Mouse (Mus musculus): ENCODE data around the gene Vwde.

Gene Vwde

DNA sequence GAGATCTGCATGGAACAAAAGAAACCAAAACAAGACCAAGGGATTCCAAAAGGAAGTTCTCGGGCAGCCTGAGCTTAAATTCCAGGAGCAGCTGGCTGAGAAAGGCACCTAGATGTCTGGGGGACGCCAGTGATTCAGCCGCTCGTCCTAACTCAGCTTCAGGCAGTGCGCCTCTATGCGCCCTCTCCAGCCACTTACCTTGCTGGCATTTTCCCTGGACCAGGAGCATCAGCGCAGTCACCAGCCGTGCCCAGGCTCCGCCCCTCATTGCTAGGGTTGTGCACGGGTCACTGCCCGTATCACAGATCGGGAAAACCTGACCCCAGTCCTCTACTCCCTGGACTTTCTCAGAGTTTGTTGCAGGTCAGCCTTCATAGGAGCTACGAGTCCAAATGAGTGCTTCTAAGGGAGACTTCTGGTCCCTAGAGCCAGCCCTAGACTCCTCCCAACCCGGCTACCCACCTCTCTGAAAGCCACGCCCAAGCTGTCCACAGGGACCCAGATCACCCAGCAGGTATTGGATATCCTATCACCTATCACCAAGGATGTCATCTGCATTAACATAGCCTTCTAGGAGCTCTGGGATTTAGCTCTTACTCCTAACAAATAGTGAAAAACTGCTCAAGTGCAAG, at the start of gene Vwde:
Gene Vwde, minus strand, starts transcription at position 370 of the 632 bp plus-strand sequence.
- peak in 1 of 2 experiments; percentile 5 for DNase-seq

DNA sequence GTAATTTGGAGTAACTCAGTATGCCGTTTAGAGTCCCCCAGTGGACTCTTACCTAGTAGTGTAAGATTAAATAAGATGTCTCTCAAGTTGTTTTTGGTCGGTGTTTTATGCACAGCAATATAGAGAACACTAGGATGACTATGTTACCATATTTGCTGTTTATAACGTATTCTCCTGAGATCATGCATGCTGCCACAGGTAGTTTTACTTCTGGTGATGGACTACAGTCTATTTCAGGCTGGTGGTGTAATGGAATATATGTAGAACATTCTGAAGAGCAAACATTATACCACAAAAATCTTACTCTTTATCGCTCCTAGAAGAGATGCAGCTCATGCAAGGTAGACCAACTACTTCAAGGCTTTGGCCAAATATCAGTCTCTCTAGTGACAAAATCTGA, 30.6 kb upstream of the Vwde start:
- no peak for DNase-seq

DNA sequence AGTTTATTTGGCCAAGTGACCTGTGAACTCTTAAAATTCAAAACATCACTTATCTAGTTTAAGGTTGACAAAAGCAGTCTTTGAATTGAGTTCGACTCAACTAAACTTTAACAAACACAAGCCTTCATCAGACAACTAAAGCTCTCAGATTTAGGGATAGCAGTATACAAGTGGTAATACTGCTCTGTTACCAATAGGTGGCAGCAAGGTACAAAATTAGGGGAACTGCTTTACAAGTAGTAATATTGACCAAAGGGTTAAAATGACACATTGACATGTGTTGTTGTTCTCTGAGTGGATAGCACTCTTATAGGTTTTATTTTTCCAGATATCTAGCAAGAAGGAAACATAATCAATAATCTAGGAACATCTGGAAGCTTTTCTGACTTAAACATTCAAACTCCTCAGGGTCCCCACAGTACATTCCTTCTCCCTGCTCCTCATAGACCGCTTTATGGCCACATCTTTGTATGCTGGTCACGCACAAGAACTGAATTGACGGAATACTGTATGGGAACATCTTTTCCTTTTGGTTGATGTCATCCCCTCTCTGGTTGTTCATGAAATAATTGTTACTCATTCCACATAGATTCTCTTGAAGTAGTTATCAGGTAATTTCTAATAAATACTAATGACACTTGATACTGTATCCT, 23.7 kb upstream of the Vwde start:
- no peak for DNase-seq

DNA sequence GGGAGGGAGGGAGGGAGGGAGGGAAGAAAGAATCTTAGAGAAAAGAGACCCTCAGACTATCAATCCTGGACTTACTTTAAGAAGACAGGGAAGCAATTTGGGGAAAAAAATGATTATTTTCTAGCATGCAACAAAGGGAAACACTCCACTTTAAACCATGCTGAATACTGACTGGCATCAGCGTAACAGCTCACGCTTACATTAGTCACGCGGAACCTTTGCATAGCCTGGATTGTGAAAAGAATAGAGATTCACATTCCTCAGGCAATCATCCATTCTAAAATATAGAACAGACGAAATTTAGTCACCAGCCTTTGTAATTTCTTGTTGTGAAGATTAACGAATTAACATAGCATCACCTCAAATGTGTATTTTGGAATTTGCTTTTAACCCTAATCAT, 18.6 kb downstream of the Vwde start:
- DNase-seq, result no peak

DNA sequence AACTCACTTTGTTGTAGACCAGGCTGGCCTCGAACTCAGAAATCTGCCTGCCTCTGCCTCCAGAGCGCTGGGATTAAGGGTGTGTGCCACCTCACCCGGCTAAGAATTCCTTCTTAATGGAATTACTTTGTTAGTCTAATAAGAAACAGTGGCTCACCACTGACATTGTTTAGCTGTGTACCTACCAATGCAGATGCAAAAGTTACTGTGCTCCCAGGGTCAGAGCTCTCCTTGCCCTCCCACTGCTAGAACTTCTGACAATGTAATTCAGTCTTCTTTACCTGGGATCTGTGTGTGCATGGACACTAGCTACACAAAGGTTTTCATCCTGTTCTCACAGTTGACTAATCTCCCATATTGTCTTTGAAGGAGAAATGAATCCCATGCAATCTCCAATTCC, 27.3 kb downstream of the Vwde start:
- DNase-seq, result no peak

DNA sequence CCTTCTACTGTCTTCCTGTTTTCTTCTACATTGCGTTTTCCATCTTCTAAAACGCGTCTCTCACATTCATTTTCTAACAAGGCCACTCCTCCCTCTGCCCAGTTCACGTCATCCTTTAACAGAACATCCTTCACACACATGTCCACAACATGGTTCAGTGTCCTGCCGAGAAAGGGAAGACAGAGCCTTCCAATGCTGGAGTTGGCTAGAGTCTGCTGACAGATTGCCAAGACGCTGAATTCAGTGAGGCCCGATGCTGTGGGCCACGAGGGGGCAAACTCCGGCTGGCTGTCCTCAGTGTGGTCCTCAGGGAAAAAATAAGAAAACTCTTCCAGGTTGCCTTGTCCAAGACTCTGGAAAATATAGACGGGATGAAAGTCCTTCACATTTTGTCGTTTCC, 37.9 kb downstream of the Vwde start:
- no peak for DNase-seq

DNA sequence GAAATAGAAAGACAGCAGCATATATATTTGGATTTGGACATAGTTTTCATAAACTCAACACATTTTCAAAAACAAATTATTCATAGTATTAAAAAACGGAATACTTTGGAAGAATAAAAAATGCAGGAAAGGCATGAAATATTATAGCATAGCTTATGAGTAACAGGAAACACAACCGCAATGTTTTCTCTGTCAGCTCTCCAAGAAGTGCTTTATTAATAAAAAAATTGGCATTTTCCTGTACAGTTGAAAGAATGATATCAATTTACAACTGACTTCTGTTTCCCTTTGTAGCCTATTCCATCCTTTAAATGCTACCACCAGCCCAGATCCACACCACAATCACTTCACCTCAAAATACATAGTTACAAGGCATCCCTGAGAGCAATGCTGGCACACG, 44.7 kb downstream of the Vwde start:
- DNase-seq, result no peak

DNA sequence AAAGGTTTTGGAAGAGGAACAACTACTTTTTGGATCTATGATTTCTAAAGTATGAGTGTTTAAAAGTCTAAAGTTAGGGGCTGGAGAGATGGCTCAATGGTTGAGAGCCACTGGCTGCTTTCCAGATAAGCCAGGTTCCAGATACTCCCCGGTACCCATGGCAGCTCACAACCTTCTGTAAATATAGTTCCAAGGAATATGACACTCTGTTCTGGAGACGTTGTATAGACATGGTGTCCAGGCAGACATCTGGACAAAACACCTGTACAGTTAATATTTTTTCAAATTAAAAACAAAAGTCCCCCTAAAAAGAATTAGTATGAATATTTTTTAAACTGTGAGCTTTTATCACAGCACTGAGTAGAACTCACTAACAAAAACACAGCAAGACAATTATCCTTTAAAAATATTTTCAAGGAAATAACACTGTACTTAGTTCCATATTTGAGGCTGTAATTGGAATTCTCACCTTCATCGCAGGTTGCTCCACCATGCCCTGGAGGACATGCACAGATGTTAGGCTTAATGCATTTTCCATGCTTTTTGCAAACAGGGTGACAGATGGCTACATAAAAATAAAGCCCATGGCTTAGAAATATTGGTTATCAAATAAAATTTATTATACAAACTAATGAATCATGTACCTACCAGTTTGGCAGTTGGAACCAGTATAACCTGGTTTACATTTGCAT, 55.2 kb downstream of the Vwde start:
- DNase-seq, result no peak

DNA sequence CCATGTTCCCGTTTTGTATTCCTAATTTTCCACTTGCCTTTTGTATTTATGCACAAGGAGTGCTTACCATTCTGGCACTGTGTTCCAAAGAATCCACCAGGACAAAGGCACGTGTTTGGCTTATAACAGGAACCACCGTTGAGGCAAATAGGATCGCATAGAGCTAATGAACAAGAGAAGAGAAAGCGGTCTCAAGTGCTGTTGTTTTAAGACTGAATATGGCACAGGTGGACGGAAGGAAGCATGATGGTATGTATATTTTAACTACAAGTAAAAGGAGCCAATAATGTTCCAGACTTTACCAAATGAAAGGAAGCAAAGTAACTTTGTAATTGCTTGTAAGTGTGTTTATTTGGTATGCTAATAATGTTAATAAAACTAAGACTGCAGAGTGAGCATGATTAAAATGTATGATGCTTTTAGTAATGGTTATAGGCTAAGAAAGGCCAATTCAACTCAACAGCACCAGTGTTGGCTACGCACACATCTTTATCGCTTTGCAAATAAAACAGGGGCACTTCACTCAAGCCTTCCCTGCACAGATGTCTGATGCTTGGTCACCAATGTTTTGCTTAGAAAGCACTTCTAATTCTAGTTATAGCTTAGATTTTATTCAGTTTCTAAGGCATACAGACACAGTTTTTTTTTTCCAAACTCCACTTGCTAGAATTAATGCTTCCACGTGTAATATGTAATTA, 58.4 kb downstream of the Vwde start:
- no peak for DNase-seq

DNA sequence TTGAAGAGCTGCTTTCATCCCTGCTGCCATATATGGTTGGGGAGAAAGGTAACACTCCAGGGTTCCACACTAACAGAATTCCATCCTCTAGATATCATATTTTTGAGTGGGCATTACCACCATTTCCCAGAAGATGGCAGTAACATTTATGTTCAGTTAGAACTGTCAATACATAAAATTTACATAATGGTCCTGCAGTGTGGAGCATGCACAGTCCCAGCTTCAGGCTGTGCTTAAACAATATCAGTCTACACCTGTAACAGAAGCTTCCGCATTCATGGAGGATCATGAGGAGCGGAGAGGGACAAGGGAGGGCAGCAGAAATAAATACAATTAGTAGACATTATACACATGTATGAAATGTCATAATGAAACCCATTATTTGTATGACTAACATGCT, 65.3 kb downstream of the Vwde start:
- no peak for DNase-seq

DNA sequence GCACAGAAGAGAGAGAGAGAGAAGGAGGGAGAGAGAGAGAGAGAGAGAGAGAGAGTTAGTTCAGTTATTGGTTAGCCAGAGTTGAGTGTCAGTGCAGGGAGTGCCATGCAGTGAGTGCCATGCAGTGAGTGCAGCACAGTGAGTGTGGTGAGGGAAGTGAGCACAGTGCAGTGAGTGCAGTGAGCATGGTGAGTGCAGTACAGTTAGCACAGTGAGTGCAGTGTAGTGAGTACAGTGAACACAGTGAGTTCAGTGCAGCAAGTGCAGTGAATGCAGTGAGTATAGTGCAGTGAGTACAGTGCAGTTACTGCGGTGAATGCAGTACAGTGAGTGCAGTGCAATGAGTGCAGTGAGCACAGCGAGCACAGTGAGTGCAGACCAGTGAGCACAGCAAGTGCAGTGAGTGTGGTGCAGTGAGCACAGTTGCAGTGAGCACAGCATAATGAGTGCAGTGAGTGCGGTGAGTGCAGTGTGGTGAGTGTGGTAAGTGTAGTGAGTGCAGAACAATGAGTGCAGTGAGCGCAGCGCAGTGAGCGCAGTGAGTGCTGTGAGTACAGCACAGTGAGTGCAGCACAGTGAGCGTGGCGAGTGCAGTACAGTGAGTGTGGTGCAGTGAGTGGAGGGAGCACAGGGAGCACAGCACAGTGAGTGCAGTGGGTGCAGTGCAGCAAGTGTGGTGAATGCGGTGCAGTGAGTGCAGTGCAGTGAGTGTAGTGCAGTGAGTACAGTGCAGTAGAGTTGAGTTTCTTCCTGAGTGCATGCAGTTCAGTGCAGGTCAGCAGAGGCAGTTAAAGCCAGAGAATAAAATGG, 70.7 kb downstream of the Vwde start:
- no peak for DNase-seq

DNA sequence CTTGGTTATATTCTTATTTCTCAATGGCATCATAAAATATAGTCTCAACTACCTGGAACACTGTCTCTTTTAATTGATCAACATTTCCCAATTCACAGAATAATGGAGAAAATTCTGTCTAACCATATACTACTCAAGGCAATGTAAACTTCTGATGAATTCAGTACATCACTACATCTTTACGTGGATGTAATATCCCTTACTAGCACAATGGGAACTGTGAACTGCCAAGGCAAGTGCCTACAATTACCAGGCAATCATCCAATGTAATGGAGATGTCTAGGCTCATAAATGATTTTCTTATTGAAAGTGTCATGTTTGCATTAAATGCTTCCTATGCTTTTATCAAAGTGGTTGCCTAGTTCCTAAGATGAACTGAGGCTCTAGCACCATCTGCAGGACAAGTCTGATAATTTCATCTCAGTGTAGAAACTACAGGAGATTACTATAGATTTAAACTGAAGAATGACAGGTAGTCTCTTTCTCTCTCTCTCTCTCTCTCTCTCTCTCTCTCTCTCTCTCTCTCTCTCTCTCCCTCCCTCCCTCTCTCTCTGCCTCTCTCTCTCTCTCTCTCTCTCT, 72.6 kb downstream of the Vwde start:
- peak; percentile 11 to 42 for DNase-seq

DNA sequence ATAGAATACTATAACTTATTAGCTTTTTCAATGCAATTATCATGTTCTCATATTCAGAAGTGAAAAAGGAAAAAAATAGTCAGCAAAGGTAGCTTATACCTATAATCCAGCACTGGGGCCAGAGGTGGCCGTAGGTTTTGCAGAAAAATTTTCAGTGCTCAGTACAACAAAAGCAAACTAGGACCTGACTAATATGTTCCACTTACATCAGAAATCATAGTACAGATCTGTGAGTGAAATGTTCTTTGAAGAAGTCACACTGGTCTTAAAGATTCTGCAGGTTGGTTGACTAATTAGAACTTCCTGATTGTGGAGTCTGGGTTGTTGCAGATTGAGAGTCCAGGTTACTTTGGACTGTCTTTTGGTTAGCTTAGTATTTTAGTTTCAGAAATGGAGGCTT, 87.5 kb downstream of the Vwde start:
- DNase-seq, result no peak

DNA sequence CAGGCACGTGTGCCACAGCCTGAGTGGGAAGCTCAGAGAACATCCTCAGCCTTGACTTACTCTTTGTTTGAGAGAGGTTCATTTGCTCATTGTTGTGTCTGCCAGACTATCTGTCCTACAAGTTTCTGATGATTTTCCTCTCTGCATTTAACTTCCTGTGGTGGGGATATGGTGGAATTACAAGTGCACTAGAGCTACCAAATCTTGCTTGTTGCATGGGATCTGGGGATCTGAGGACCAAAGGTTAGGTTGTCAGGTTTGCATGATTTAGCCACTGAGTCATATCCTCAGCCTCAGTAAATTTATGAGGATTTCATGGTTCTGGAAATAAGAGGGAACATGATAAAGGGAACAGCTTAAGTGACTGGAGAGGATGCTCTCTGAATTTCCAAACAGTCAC, 116.1 kb downstream of the Vwde start:
- DNase-seq, result no peak
